Mouse (Mus musculus): ENCODE results near the gene Hoxa4. TPM values are rescaled to one million over a fixed set of nuclear protein-coding genes. Genes with fewer than 3 reads are reported as not detected.

Gene Hoxa4
- total and polyA plus RNA-seq, 3 experiments: 0.19 TPM; not detected in 2

GRCm38 (mm10) chr6:52211170-52211935, 19.8 kb upstream of the Hoxa4 start (continued):
- TF ChIP-seq MAZ (IDR thresholded peaks at IDR 0.05; ENCODE audit: low read depth, low read length) (no peak), MYC (IDR thresholded peaks at IDR 0.05; ENCODE audit: low read depth, low read length) (no peak), POLR2A (IDR thresholded peaks at IDR 0.05; ENCODE audit: low read depth, low read length) (peak; percentile 55), EP300 (IDR thresholded peaks at IDR 0.05; ENCODE audit: low read length) (no peak)

GRCm38 (mm10) chr6:52209685-52210046, 18.1 kb upstream of the Hoxa4 start:
- Histone ChIP-seq H3K4me1 (ENCODE audit: control insufficient read depth in 1 of 2, insufficient read depth in 2 of 2) (peaks cover 4 to 17% of the 10 kb centered on the region in 2 experiments; a peak in 2 of 4 replicates), H3K27me3 (replicated peaks) (peaks cover 2% of the 10 kb centered on the region), H3K4me3 (replicated peaks in 1 of 3; ENCODE audit: low read depth in 2 of 3, low read length in 2 of 3, poor library complexity in 1 of 3) (no peak overlapping the region), H3K9me3 (replicated peaks; ENCODE audit: low read length) (peaks cover 41% of the 10 kb centered on the region), H3K4me2 (ENCODE audit: insufficient read depth, low read depth, poor library complexity, severe bottlenecking) (no peak overlapping the region), H3K79me2 (replicated peaks; ENCODE audit: control insufficient read depth, extremely low read depth, insufficient read depth, poor library complexity, severe bottlenecking) (no peaks in the 10 kb centered on the region), H3K27ac (ENCODE audit: insufficient read depth, low read depth) (no peak overlapping the region), H3K9ac (ENCODE audit: insufficient read depth, low read depth) (no peak overlapping the region), H3K36me3 (replicated peaks in 1 of 2; ENCODE audit: control insufficient read depth in 1 of 2, insufficient read depth in 1 of 2, low read length in 1 of 2) (peaks cover 17 to 32% of the 10 kb centered on the region in 2 experiments)
- TF ChIP-seq MEF2A (IDR thresholded peaks at IDR 0.05; ENCODE audit: borderline replicate concordance, low read depth, low read length) (no peak), PAX5 (IDR thresholded peaks at IDR 0.05; ENCODE audit: low read length) (no peak), IRF4 (IDR thresholded peaks at IDR 0.05; ENCODE audit: low read depth, low read length) (no peak), JUN (IDR thresholded peaks at IDR 0.05; ENCODE audit: insufficient read depth, low read depth, low read length) (no peak), TBP (conservative IDR thresholded peaks at IDR 0.05; ENCODE audit: low read depth, low read length) (no peak), E2F4 (IDR thresholded peaks at IDR 0.05; ENCODE audit: insufficient replicate concordance, low read depth, low read length) (no peak)
- in situ Hi-C loops (cut with MboI; ENCODE audit: low pct_ligation_motif_present, low pct_unique_long_range_greater_than_20kb, low sequenced_read_pairs) (loop anchor here (10.0 to 25.0 kb wide), 2 partner anchors 197 to 345 kb away; partner anchors contain the start of gene Skap2), dilution Hi-C loops (cut with MboI; ENCODE audit: extremely low pct_ligation_motif_present, extremely low pct_unique_long_range_greater_than_20kb, low sequenced_read_pairs) (no loop called here)
- no peak for DNase-seq (ENCODE audit: extremely low read depth)

DNA sequence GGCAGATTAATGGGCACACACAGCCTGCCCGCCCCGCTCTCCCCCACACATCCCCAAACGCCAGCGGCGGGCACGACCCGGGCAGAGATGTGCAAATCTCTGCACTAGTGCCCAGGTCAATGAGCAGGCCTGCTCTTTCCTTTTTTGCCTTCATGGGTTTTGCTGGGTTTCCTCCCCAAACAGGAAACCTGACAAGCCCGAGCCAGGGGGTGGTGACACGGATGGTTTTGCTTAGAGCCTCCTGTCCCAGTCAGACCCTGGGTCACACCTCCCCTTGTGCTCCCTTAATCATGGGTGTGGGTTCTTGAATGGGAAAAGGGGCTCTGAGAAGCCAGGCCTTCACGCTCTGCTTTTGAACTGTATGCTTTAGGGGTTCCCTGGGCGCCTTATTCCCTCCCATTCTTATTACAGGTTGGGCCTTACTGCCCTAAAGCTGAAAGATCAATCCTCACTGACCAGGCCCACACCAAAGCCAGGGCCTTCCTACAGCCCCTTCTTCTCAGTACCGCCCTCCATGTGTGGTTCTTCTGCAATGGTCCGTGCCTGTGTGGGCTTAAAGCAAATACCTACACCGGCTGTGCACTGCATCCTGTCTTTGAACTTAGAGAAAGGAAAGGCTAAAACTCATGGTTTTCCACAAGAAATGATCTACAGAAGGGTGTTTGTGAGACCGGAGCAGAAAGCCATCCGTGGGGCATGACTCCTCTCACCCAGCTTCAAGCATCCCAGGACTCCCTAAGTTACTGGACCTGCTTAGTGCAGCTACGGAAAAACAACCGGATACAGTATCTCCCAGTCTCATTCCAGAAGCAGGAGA, 17.5 kb upstream of the Hoxa4 start:
- Histone ChIP-seq H3K27me3 (replicated peaks) (peaks cover 2% of the 10 kb centered on the region), H3K4me1 (ENCODE audit: control insufficient read depth in 1 of 2, insufficient read depth in 2 of 2) (peaks cover 4 to 17% of the 10 kb centered on the region in 2 experiments; a peak in 2 of 4 replicates), H3K9ac (ENCODE audit: insufficient read depth, low read depth) (no peak overlapping the region), H3K27ac (ENCODE audit: insufficient read depth, low read depth) (no peak overlapping the region), H3K79me2 (replicated peaks; ENCODE audit: control insufficient read depth, extremely low read depth, insufficient read depth, poor library complexity, severe bottlenecking) (no peaks in the 10 kb centered on the region), H3K4me3 (replicated peaks in 1 of 3; ENCODE audit: low read depth in 2 of 3, low read length in 2 of 3, poor library complexity in 1 of 3) (no peak overlapping the region), H3K9me3 (replicated peaks; ENCODE audit: low read length) (peaks cover 46% of the 10 kb centered on the region), H3K4me2 (ENCODE audit: insufficient read depth, low read depth, poor library complexity, severe bottlenecking) (no peak overlapping the region), H3K36me3 (replicated peaks in 1 of 2; ENCODE audit: control insufficient read depth in 1 of 2, insufficient read depth in 1 of 2, low read length in 1 of 2) (peaks cover 22 to 37% of the 10 kb centered on the region in 2 experiments)
- TF ChIP-seq POLR2A (IDR thresholded peaks at IDR 0.05; ENCODE audit: low read depth, low read length) (no peak), ZKSCAN1 (IDR thresholded peaks at IDR 0.05; ENCODE audit: borderline replicate concordance, low read depth, low read length) (no peak), ZMIZ1 (IDR thresholded peaks at IDR 0.05; ENCODE audit: low read depth, low read length) (no peak), POLR2AphosphoS2 (IDR thresholded peaks at IDR 0.05; ENCODE audit: low read depth, low read length) (no peak)
- DNase-seq (ENCODE audit: extremely low read depth): no peak
- dilution Hi-C loops (cut with MboI; ENCODE audit: extremely low pct_ligation_motif_present, extremely low pct_unique_long_range_greater_than_20kb, low sequenced_read_pairs) (no loop called here), in situ Hi-C loops (cut with MboI; ENCODE audit: low pct_ligation_motif_present, low pct_unique_long_range_greater_than_20kb, low sequenced_read_pairs) (loop anchor here (25.0 kb wide), 1 partner anchor 197 kb away; the partner anchor contains the start of gene Skap2)

All from CH12.LX (cell line).